Mouse (Mus musculus) lung, postnatal 0 days (tissue): ENCODE results near the gene Gm17349.

Experiments used
- CTCF ChIP-seq: IDR thresholded peaks from 2 replicates; pipeline ENCODE4 v1.5.1; 2016; ENCODE audit warnings: antibody characterized with exemption, mild to moderate bottlenecking
- EP300 ChIP-seq: IDR thresholded peaks from 2 replicates; pipeline ENCODE4 v1.6.1; 2016; ENCODE audit warnings: antibody characterized with exemption, mild to moderate bottlenecking, control low read depth

GRCm38 (mm10) chr15:99678063-99678800 lies 27.1 kb downstream of the Gm17349 start:
- TF ChIP-seq CTCF (peak; percentile 54), EP300 (no peak)
